Mouse (Mus musculus) thymus, adult 18-20 months (tissue): ENCODE data around the gene Usp20.
"Not testable (repeated sequence)": the region's sequence is repeated elsewhere in the genome, so short reads cannot be mapped to it uniquely, and the experiment has no call there.

ENCODE experiments used
- DNase-seq, 2 experiments: peaks; one replicate each; pipeline ENCODE4 v3.0.0; 2022; ENCODE audit warnings: mixed read lengths in 2 of 2

Usp20 gene

DNA sequence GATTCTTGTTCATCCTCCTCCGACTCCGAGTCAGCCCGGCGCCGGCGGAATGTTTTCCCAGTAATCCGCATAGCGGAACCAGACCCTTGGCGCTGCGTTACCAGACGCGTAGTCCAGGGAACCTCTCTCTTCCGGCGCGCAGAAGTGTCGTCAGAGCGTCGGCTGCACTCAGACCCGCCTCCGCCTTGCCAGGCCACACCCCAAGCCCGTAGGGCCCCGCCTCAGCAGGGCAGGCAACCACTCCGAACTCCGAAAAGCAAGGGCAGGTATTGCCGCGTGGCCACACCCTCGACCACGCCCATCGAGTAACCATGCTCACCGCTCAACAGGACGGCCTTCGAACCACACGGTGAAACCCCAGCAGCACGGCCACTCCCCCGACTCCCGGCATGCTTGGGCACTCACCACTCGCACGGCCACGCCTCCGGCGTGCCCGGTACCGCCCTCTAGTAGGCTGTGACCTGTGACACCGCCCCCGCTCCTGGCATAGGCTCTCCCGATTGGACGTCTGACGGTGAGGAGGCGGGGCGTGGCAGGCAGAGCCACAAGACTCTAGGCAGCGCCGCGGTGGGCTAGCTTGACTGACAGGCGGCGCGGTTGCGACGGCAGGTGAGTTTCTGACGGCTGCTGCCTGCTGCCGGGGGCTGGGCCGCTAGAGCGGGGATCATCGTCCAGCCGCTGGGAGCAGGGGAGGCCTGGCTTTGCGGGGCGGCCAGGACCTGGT lies at the start of gene Usp20, which contains the start of gene BC005624:
TSS of gene Usp20 (plus strand) at position 490 of the 724 bp plus-strand sequence.
TSS of gene BC005624 (minus strand) at position 412 of the 724 bp plus-strand sequence.
- DNase-seq, result peak; percentile 100

DNA sequence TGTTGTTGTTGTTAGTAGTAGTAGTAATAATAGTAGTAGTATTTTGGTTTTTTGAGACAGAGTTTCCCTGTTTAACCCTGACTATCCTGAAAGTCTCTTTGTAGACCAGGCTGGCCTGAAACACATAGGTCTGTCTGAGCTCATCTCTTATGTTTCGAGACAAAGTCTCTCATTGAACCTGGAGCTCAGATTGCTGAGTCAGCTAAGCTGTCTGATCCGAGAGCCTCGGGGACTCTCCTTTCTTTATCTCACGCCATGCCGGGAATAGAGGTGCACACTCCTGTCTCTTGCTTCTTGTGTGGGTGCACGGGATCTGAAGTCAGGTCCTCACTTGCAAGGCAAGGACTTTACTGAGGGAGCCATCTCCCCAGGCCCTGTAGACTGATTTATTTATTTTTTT lies 49.0 kb upstream of the Usp20 start:
- no peak for DNase-seq

DNA sequence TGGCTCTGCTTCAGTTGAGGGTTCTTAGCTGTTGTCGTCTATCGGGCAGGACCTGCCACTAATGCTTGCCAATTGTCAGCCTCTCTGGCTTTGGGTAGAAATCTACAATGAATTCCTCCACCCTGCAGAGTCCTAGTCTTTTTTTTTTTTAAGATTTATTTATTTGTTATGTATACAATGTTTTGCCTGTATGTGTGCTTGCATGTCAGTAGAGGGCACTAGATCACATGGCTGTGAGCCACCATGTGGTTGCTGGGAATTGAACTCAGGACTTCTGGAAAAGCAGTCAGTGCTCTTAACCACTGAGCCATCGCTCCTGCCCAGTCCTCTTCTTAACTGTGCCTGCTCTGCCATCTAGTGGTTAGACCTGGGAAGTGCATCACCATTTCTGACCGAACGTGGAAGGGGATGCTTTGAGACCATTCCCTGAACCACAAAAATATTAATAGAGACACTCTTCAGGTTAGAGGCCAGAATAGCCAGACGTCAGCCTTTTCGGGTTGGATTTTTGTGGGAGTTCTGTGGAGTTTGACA lies 48.1 kb upstream of the Usp20 start:
- DNase-seq, result peak in 1 of 2 experiments; percentile 37

DNA sequence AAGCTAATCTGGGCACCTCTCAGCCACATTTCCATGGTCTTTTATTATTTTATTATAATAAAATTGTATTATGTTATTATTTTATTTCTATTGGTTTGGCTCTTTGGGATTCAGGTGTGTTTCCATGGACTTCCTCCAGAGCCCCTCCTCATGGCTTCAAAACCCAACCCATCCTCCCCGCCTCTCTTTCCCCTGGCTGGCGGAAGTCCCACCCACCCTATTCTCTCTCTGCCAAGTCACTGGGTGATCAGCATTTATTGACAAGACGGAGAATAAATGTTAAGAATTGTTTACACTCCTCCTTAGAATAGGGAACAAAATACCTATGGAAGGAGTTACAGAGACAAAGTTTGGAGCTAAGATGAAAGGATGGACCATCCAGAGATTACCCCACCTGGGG lies 45.3 kb upstream of the Usp20 start:
- no peak for DNase-seq

DNA sequence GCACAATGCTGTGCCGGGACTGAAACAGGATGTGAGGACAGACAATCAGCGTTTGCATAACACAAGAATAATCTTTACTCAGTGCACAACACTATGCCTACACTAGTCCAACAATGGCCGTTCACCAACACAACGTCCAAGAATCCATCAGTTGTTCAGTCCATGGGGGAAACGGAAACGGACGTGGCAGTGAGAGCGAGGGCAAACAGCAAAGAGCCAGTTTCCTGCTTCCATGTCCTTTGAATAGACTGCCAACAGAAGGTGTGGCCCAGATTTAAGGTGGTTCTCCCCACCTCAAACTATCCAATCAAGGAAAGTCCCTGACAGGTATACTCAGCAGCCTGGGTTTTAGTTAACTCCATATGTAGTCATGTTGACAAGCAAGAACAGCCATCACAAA lies 44.3 kb upstream of the Usp20 start:
- DNase-seq, result no peak

DNA sequence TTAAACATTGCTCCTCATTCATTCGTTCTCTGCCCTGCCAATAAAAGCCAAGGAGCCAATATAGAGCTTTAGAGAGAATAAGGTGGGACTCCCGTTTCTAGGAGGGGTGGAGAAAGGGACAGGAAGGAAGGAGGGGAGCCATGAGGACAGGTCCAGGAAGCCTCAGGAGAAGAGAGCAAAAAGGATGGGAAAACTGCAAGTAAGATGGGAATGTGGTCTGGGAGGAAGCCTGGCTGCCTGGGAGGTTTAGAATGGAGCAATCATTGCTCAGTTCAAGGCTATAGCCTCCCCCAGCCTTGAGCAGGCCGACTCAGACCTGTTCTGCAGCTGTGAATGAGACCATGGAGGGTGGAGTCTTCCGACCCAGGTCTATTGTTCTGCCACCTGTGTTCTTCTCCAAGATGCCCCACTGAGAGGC lies 43.5 kb upstream of the Usp20 start:
- no peak for DNase-seq

DNA sequence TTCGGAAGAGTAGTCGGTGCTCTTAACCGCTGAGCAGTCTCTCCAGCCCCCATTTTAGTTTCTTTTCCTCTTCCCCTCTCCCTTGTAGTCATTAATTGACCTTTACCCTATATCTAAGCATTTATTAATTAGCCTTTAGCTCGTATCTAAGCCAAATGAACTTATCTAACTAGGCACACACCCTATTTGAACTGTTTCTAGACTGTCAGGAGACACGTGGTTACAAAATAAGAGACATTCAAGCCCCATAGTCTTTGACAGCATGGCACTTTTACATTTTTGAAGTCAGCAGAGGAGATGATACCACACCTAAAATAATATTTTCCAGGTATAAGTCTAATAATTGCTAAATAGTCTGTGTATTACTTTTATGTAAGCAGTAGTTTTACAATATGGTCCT lies 40.5 kb upstream of the Usp20 start:
- no peak for DNase-seq

DNA sequence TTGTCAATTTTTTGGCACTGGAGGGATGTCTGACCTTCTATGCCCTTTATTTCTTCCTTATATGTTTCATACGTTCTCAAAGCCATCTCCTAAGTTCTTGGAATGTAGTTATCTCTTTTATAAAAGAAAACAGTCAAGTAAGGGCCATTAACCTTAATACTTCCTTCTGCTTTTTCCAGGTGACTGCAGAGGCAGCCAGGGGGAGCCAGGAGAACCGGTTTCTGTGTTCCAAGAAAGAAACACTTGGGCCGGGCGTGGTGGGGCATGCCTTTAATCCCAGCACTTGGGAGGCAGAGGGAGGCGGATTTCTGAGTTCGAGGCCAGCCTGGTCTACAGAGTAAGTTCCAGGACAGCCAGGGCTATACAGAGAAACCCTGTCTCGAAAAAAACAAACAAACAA lies 40.0 kb upstream of the Usp20 start:
- not testable (repeated sequence) for DNase-seq

DNA sequence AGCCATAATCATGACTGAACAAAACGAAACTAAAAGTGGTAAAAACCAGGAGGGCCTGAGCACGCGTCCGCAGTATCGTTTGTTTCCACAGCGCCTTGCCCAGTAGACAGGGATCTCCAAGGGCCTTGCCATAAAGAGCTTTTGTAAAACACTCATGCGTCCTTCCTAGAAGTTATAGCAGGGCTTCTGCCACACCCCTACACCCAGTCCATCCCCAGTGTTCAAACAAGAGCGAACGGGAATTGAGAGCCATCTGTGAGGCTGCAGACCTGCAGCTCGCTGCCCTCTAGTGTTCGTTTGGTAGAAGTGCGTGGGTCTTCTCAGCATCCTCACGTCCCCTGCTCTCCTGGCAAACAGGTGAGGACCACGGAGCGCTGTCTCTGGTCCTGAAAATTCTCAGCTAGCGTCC lies 39.5 kb upstream of the Usp20 start:
- peak; percentile 35 to 65 for DNase-seq

DNA sequence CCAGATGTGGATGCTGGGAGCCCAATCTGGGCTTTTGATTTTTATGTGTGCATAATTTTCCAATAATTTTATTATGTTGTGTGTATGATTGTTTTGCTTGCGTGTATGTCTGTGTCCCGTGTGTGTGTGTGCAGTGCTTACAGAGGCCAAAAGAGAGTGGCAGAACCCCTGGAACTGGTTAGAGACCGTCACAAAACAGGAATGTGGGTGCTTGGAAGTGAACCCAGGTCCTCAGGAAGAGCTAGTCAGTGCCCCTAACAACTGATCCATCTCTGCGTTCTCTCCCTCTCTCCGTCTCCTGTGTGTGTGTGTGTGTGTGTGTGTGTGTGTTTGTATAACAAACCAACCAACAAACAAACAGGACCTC lies 29.6 kb upstream of the Usp20 start:
- DNase-seq, result no peak

DNA sequence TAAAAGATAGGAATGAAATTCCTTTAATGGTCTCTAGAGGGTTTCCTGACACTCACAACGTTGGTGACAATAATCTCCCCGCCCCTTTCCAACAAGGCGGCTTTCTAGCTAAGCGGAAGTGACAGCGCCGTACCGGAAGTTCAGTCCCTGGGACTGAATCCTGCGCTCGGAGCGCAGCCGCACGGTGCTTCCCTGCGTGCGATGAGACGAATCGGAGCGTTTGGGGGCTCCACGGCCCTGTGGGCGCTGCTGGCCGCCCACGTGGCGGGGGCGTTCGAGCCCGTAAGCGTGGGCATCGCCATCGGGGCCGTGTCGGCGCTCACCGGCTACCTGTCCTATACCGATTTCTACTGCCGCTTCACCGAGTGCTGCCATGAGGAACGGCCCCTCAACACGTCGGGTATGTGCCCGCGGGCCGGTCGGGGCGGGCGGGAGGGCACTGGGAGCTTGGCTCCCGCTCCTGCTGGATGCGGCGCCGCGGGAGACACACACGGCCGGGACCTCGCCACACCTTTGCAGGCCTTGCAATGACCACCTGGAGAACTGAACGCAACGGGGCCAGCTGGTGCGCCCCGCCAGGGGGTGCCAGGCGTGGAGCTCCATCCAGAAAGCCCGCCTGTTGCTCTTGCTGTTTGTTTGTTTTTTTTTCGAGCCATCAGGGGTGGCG lies 29.1 kb upstream of the Usp20 start, which contains the start of gene Tor1b:
TSS of gene Tor1b (plus strand) at position 136 of the 667 bp plus-strand sequence.
- peak; percentile 73 to 80 for DNase-seq

DNA sequence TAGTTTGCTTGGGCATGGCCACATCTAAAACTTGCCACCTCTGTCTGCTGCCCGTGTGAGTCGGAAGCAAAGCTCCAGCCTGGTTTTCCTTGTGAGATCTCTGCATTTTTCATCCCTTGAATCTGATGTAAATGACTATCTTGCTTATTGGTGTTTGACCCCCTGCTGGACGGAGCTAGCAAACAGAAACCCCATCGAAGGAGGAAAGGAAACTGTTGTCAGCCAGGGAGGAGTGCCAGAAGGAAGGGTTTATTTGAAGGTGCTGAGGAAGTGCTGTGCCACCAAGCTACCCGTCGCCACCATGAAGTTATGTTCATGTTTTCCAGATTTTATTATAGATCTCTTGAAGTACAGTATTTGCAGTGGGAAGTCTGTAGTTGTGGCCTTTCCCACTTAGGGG lies 27.3 kb upstream of the Usp20 start:
- no peak for DNase-seq

DNA sequence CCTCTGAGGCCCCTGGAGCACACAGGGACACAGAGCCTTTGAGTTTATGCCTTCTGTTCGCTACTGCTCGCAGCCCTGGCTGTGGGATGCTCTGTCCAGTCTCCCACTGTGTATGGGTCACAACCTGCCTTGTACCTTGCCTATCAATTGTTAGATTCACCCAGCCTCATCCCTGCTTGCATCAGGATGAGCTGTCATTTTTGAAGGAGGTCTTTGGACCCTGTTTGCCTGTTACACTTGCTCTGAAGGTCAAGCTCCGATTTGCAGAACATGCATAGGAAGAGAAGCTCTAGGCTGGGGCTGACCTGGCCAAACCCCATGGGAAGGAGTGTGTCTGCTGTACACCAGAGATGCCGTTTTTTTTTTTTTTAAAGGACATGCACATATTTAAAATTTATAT lies 24.6 kb upstream of the Usp20 start:
- DNase-seq, result no peak

DNA sequence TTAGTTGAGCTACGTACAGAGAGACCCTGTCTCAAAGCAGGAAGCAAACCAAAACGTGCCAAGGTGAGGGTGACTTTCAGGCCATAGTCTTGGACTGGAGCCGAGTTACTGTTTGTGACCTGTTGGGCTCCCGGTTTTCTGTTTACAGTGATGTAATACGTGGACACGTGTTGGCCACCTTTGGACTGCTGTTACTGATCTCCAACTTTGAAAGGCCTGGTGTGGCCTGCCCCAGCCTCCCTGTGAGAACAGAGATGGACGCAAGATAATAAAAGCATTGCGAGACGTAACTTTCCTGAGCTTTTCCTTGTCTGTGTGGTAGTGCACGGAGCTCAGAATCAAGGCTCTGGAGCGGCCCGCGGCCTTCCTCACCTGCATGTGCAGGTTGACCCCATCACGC lies 23.4 kb upstream of the Usp20 start:
- no peak for DNase-seq

DNA sequence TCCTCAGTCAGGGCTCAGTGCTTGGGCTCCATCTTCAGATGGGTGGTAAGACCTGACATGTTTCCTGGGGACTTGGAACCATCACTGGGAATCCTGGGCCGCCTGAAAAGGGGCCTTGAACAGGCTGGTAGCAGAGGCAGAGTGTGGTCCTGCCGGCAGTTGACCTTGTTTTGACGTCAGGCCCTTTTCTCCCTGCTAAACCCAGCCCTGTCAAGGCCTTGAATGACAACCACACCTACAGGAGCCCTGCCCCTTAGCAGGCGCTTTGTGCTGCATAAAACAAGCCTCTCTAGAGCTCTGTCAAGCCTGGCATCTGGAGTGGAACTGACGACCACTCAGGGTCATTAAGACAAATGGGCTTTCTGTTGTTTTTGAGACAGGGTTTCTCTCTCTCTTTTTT lies 22.2 kb upstream of the Usp20 start:
- DNase-seq, result no peak

DNA sequence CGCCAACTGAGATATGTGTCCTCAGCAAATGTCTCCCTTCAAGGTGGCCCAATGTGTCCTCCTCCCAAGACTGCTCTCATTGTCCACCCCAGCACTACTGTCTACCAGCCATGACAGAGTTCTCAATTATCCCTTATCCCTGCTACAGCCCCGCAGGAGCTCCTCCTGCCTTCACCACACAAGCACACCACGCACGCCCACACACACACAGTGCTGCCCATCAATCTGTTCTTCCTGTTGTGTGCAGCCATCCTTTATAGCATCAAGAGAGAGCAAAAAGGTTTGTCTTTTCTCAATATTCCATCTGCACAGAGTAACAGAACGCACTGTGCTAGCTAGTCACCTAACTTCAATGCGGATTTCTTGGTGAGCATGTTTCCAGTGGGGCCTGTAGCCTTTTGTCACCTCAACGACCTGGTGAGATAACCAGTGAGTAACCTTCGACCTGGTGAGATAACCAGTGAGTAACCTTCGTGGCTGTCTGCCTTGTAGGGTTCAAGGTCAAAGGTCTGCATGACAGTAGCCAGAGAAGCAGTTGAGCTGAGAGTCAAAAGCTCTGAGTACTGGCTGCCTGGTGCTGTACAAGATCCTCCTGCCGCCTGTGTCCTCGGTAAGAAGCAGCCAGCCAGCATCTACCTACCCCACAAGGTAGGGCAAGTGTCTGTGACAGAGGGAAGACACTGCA lies 19.4 kb upstream of the Usp20 start:
- no peak for DNase-seq

DNA sequence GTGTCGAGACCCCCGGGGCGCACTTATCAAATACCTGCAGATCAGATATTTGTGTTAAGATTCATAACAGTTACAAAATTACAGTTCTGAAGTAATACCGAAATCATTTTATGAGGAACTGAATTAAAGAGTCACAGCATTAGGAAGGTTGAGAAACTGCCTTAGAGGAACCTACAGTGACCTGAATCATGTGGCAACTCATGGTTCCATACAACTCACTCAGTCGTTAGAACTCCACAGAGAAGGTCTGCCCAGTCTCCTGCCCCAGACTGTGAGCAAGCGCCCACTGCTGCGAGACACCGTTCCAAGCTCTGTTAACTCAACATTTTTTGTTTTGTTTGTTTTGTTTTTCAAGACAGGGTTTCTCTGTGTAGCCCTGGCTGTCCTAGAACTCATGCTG lies 16.5 kb upstream of the Usp20 start:
- no peak for DNase-seq

DNA sequence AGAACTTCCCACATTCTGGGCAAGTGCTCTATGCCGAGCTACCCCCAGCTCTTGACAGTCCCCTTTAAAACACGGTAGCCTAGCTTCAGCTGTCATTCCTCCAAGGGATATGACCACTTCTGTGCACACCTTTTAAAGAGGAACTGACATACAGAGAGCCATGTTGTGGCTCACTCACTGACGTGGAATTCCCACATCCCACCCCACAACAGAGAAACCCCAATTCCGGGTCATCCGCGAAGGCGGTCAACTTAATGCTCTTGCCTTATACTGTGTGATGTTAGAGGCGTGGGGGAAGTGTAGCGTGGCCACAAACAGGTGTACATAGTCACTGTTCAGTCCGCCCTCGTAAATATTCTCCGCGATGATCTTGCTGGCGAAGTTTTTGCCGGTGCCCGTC lies 15.3 kb upstream of the Usp20 start:
- no peak for DNase-seq

DNA sequence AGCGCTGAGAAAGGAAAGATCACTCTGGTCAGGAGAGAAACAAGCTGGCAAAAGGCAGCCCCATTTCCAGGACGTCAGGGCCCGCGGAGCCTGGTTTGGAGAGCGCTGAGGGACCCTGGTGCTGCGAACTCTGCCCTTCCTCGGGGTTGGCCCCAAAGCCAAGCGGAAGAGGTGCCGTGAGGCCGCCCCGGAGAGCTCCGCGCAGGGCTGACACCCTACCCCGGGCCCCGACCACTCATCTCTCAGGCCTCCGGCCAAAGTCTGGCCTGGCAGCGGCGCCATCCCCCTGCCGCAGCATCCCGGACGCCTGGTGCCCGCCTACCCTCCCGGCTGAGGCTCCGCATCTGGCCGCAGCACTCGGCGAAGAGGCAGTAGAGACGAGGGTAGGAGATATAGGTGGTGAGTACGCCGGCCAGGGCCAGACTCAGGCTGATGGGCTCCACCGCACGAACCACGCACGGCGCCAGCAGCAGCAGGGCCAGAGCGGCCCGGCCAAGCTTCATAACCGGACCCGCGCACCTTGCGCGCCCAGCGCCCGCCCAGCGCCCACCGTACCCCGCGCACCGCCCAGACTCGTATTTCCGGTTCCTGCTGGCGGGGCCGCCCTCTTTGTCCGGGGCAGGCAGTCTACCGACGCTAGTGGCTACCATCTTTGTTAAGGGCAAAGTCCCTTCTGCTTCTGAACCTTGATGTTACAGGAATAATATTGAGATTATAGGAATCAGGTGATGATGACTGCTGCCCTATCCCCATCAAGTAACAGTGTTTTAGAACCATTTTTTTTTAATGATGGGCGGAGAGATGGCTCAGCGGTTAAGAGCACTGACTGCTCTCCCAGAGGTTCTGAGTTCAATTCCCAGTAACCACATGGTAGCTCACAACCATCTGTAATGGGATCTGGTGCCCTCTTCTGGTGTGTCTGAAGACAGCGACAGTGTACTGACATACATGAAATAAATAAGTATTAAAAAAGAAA lies 14.4 kb upstream of the Usp20 start, which contains the start of gene Tor1a:
TSS of gene Tor1a (minus strand) at position 582 of the 976 bp plus-strand sequence.
- DNase-seq, result peak; percentile 76 to 80

DNA sequence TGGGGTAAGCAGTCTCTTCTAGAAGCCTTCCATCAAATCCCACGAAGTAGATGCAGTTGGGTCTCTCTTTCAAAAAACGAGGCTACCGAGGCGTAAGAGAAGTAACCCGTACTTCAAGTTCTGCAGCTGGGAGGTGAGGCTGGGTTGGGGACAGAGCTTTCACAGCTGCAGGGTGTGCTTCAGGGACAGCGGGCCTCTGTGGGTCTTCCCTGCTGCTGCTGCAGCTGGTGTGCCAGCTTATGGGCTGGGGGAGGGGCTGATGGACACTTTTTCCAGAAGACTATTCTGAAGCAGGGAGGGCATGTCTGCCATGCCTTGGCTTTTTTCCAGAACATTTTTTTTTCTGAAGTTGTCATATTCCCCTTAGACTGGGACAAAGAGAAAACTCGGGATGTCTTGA lies 945 bp downstream of the Usp20 start:
- DNase-seq, result no peak

DNA sequence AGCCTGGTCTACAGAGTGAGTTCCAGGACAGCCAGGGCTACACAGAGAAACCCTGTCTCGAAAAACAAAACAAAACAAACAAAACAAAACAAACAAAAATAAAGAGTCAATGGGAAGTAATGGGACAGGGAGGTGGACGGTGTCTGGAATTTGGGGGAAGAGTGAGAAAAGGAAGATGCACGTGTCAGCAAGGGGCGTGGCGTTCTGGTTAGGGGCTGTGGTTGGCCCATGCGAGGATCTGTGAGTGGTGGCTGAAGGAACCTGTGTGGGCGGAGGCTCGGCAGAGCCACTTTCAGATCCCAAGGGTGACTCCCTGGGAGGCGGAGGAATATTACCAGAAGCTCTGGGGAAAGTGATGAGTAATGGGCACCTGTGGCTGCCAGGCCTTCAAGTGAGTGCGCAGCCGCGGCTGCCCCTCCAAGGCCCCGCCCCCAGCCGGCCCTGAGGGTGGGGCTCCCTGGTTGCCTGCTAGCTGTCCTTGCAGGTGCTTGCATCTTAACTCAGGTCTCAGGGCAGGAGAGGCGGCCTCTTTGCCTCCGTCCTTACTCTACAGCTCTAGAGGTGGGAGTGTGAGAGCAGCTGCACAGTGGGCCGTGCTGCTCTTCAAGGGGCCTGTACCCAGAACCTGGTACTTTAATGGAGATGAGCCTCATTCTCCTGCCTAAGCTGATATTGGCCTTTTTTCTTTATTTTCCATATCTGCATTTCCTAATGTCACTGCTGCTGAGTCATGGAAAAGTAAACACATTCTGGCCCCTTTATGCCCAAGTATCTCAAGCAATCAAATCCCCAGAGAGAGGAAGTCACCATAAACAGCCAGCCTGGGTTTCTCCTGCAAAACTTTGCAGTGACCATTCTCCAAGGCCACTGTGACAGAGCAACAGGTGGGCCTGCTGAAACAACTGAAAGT lies 3.3 kb downstream of the Usp20 start:
- peak; percentile 11 to 31 for DNase-seq
